Mouse (Mus musculus): ENCODE measurements around the gene Tmem212. TPM values are rescaled to one million over a fixed set of nuclear protein-coding genes. Genes with fewer than 3 reads are reported as not detected.
"Not testable (repeated sequence)": the region's sequence is repeated elsewhere in the genome, so short reads cannot be mapped to it uniquely, and the experiment has no call there.

Gene Tmem212
- not detected for total RNA-seq (2021)
- long read RNA-seq, experiment 1 = 0 reads
- long read RNA-seq, experiment 2 = 0 reads

DNA sequence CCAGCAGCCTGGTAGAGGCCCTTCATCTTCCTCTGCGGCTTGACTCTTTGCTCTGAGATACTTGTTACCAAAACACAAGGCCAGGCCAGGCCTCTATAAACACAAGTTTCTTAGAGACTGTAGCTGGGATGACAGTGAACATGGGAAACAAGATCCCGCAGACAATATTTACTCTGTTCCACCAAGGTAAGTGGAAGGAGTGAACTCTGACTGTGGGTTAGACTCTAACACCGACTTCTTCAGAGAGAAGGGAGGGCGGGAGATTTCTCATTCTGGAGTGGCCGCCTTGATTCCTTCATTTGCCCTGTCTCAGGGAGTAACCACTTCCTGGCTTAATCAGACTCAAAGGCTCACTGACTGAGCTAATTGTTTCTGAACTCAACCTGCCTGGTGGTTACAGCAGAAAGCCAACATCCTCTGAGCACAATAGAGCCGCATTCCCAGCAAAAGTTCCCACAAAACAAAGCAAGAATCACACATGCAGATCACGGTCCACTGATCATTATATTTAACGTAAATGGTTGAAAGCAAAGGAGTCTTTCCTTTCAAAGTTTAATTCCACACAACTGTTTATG is at the start of gene Tmem212:
Tmem212 (minus strand) TSS at position 51 of the 575 bp plus-strand sequence.
- DNase-seq = no peak

DNA sequence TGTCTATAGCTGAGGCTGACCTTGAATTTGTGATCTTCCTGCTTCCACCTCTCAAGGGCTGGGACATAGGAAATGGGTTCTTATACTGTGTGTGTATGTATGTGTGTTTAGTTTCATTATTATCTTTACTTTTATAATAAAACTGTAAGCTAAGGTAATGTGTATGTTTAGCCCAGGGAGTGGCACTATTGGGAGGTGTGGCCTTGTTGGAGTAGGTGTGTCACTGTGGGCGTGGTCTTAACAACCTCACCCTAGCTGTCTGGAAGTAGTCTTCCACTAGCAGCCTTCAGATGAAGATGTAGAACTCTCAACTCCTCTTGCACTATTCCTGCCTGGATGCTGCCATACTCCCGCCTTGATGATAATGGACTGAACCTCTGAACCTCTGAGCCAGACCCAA is 49.2 kb upstream of the Tmem212 start:
- not testable (repeated sequence) for DNase-seq

DNA sequence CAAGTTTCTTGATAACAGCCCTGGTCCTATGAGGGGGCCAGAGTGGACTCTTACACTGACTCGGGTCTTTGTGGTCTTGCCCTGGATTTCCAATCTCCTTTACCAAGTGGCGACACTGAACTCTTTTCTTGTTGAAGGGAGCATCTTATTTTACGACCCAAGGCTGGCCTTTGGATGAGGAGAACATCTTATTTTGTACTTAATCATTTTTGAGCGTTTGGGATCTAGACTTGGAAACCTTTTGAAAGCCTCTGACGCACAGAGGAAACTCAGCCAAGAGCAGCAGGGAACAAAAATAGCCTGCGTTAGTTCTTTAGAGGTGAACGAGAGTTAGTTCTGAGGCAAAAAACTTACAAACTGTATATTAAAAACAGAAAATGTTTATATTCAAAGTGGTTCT is 46.8 kb upstream of the Tmem212 start:
- peak; percentile 22 for DNase-seq

DNA sequence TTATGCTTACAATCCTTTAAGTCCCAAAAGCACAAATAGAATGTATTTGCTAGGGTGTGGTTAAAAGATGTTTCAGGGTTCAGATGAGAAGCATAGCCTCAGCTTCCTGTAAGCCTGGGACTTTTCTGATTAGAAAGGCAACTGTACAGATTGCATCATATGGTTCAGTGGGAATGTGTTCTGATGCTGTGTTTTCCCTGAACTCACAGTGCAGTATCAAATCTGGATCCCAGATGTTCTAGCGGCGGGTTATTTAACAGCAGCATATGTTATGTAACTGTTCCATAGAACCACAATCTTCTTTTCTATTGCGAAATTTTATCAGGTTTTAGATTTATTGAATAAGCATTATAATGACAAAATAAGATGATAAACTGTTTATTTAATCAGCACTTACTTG is 45.5 kb upstream of the Tmem212 start:
- DNase-seq = no peak

- peak; percentile 84 for DNase-seq
Observed at GRCm38 (mm10) chr3:27938381-27939323, 42.5 kb upstream of the Tmem212 start, which contains the start of gene Pld1. Gene Pld1, plus strand, starts transcription at chr3:27938695.

- DNase-seq = no peak
Observed at GRCm38 (mm10) chr3:27937144-27938110, 41.3 kb upstream of the Tmem212 start.

GRCm38 (mm10) chr3:27936731-27937130 is 40.6 kb upstream of the Tmem212 start:
- no peak for DNase-seq

DNA sequence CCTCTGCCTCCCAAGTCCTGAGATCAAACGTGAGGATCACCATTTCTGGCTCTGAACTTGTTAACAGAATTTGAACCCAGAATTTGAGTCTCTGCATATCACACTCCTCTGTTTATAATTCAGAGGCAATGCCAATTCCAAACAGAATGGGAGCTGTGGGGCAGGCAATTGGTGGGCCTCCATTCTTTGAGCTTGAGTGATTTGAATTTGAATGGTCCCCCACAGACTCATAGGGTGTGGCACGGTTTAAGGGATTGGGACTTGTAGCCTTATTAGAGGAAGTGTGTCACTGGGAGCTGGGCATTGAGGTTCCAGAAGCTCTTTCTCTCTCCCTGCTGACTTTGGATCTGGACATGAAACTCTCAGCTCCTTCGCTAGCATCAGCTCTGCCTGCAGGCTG is 39.5 kb upstream of the Tmem212 start:
- DNase-seq = no peak

DNA sequence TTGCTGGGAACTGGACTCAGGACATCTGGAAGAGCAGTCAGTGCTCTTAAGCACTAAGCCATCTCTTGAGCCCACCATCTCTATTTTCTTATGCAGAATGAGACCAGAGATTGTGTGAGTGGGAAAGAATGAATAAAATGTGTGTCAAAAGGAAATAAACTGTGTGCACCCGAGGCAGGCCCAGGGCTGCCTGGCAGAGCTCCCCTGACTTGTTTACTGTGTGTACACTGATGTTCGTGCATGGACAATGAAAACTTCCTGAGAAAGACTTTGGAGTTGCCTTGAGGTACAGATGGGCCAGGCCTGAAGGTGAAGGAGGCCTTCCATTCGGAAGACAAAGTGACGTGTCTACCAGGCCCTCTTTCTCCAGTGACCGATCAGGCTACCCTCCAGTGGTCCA is 36.2 kb upstream of the Tmem212 start:
- DNase-seq = no peak

DNA sequence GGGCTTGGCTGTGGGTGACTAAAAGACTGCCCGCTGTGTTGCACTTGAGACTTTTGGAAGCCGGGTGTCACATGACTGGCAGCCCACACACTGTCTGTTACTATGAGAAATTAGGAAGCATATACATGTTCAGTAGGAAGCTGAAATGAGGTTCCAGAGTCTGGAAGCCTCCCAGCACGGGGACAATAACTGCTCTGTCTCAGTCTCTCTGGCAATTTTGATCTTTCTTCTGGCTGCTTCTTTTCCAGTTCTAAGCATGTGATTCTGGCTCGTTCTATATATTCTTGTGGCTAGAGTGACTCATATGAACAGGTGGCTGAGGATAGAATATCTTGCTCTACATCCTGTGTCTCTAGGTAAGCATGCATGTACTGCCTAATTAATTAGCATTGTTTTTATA is 33.1 kb upstream of the Tmem212 start:
- no peak for DNase-seq

GRCm38 (mm10) chr3:27924037-27924436 is 27.9 kb upstream of the Tmem212 start:
- DNase-seq = no peak

GRCm38 (mm10) chr3:27921268-27922020 is 25.3 kb upstream of the Tmem212 start:
- no peak for DNase-seq

- no peak for DNase-seq
Observed at GRCm38 (mm10) chr3:27918656-27919436, 22.7 kb upstream of the Tmem212 start.

DNA sequence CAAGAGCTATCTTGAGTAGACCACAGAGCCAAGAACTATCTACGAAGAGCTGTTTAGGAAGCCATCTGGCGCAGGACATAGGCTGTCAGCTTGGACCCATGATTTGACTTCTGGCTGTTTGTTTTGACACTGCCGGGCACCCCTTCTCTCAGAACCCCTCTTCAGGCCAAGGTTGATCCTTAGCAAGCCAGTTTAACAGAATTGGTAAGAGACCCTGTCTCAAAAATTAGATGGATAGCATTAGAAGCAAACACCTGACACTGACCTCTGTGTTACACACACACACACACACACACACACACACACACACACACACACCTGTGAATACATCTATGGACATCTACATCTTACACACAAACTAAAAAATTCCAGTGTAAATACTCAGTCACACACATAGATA is 12.8 kb upstream of the Tmem212 start:
- DNase-seq = no peak

DNA sequence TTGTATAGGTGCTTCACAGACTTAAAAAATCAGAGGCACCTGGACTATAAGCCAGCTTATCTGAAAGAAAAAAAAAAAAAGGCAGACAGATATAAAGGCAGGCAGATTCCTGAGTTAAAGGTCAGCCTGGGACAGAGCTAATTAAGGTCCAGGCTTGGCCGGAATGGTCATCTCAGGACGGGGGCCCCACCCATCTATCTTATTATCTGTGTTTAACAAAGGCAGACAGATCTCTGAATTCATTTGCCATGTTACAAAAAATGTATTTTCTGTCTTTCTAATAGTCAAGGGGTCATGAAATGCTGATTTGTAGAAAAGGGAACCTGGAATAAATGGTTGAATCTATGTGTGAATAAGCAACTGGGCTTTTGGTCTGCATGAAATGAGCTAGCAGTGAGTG is 12.1 kb upstream of the Tmem212 start:
- DNase-seq = no peak

GRCm38 (mm10) chr3:27907301-27907700 is 11.1 kb upstream of the Tmem212 start:
- DNase-seq = no peak

GRCm38 (mm10) chr3:27906647-27907209 is 10.6 kb upstream of the Tmem212 start:
- DNase-seq = no peak

- DNase-seq = no peak
Observed at GRCm38 (mm10) chr3:27904659-27905330, 8.6 kb upstream of the Tmem212 start.

GRCm38 (mm10) chr3:27901846-27902245 is 5.7 kb upstream of the Tmem212 start:
- no peak for DNase-seq

Measured in adrenal gland, postnatal 10 days (tissue).